Mouse (Mus musculus) small intestine, adult 2 months (tissue): ENCODE measurements at regions not wholly inside any gene's neighbourhood (a gene's known extent, or its start where the extent isn't known, plus 50 kb on each side); places are given as distances from the start of the nearest gene placed in this dataset.

Experiments used
- H3K27ac ChIP-seq: fragments of 200-500 bp; 2 replicates; pipeline ENCODE4 v1.5.1; 2012; ENCODE audit warnings: low read depth, low read length, control low read depth, inconsistent platforms; ENCODE audit not compliant: insufficient read depth
- H3K27me3 ChIP-seq: fragments of 200-500 bp; 2 replicates; pipeline ENCODE4 v1.6.1; 2012; ENCODE audit warnings: mild to moderate bottlenecking, moderate library complexity, low read length, inconsistent platforms; ENCODE audit not compliant: control insufficient read depth, insufficient read depth
- H3K36me3 ChIP-seq: fragments of 200-500 bp; 2 replicates; pipeline ENCODE4 v1.6.1; 2012; ENCODE audit warnings: mild to moderate bottlenecking, low read length, control low read depth, inconsistent platforms; ENCODE audit not compliant: control insufficient read depth, insufficient read depth
- H3K4me1 ChIP-seq: fragments of 200-500 bp; 2 replicates; pipeline ENCODE4 v1.6.1; 2012; ENCODE audit warnings: low read length, inconsistent platforms, mixed read lengths; ENCODE audit not compliant: control insufficient read depth, insufficient read depth, insufficient read length
- H3K4me3 ChIP-seq: fragments of 200-500 bp; 2 replicates; pipeline ENCODE4 v1.5.1; 2012; ENCODE audit warnings: low read depth, mild to moderate bottlenecking, control low read depth, inconsistent platforms, low read length, moderate library complexity
- CTCF ChIP-seq: fragments of 200-500 bp; IDR thresholded peaks from 2 replicates; pipeline ENCODE4 v1.5.1; 2012; ENCODE audit warnings: low read depth, mild to moderate bottlenecking, control low read depth, inconsistent platforms, low read length, moderate library complexity, mixed read lengths; ENCODE audit not compliant: insufficient replicate concordance, insufficient read length; ENCODE audit errors: extremely low read depth
- POLR2A ChIP-seq: fragments of 200-500 bp; IDR thresholded peaks from 2 replicates; pipeline ENCODE4 v1.6.1; 2012; ENCODE audit warnings: low read depth, mild to moderate bottlenecking, control low read depth, inconsistent platforms, low read length, moderate library complexity
- WGBS: fragments of 180-500 bp; shearing (Covaris S2); methylation state at CpG from one replicate; pipeline ENCODE4 v1.1.7; 2018; 5-methylcytosine and 5-hydroxymethylcytosine counted together

DNA sequence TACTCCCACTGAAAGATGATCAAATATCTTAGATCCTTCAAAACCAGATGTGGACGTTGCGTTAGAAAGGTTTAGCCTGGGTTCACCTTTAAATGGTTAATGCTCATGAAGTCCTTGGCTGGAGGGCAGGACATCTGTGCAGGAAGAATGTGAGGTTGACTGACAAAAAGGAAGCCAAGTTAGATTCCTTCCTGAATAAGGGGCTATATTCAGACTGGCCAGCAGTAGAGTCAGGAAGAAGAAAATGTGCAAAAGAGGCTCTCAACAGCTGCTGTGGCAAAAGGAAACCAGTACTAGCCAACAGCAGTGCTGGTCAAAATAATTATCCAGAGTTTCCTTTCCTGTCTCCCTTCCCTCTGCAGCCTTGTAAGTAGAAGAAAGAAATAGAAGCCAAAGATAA, 582.0 kb upstream of the Marcks start:
- H3K27ac ChIP-seq, result no peak overlapping the region
- 78% methylated on average over 2 of the region's 2 CpGs for WGBS

DNA sequence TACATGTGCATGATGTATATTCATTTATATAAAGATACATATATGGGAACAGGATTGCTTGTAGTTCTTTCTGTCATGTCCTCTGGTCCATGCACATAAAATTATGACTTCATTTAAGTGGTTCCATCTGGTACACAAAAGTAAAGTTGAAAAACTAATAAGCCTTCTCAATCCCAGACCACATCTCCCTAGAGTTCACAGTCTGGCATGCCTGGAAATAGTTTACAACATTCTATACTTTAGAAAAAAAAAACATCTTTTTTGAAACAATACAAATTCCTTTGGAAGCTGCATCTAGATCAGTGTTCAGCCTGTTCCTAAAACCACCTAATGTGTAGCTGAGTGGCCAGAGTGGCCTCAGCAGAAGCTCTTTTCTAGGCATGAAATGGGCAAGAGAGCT, 578.2 kb upstream of the Marcks start:
- TF ChIP-seq POLR2A (no peak), CTCF (no peak)
- Histone ChIP-seq H3K27me3 (no peaks in the 10 kb centered on the region), H3K27ac (no peak overlapping the region), H3K4me1 (no peaks in the 10 kb centered on the region), H3K4me3 (no peak overlapping the region), H3K36me3 (no peaks in the 10 kb centered on the region)

More for the DNA sequence above, 582.0 kb upstream of the Marcks start:
- H3K27me3 ChIP-seq, result no peaks in the 10 kb centered on the region
- no peaks in the 10 kb centered on the region for H3K36me3 ChIP-seq
- H3K4me3 ChIP-seq, result no peak overlapping the region
- no peaks in the 10 kb centered on the region for H3K4me1 ChIP-seq
- TF ChIP-seq CTCF (no peak), POLR2A (no peak)

DNA sequence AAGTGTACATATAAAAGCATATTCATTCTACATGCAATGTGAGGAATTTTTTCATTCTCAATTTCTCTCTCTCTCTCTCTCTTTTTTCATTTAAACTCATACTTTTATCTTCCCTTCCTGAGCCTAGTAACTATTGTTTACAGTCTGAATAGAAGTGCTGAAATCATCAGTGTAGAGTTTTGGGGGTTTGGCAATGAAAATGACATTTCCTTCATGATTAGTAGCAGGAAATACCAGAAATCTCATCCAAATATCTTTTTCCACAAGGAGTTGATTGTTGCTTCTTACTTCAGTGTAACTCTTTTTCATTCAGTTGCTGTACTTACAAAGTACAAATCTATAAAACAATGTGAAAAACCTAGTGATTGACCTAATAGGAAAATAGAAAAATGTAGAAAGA, 572.7 kb upstream of the Marcks start:
- no peak overlapping the region for H3K4me3 ChIP-seq
- H3K27me3 ChIP-seq, result no peaks in the 10 kb centered on the region
- TF ChIP-seq POLR2A (no peak), CTCF (no peak)

GRCm38 (mm10) chr10:37694041-37694690, 555.4 kb upstream of the Marcks start:
- H3K27ac ChIP-seq, result no peak overlapping the region
- TF ChIP-seq POLR2A (no peak), CTCF (no peak)
- H3K4me3 ChIP-seq, result no peak overlapping the region
- no peaks in the 10 kb centered on the region for H3K36me3 ChIP-seq
- no peaks in the 10 kb centered on the region for H3K27me3 ChIP-seq
- no peaks in the 10 kb centered on the region for H3K4me1 ChIP-seq
- 67% methylated on average over 7 of the region's 7 CpGs for WGBS

More for the DNA sequence above, 572.7 kb upstream of the Marcks start:
- Histone ChIP-seq H3K4me1 (no peaks in the 10 kb centered on the region), H3K27ac (no peak overlapping the region), H3K36me3 (no peaks in the 10 kb centered on the region)

GRCm38 (mm10) chr10:37692851-37693250, 554.1 kb upstream of the Marcks start:
- H3K36me3 ChIP-seq, result no peaks in the 10 kb centered on the region
- no peaks in the 10 kb centered on the region for H3K4me1 ChIP-seq
- no peak overlapping the region for H3K4me3 ChIP-seq
- H3K27me3 ChIP-seq, result no peaks in the 10 kb centered on the region
- no peak overlapping the region for H3K27ac ChIP-seq
- TF ChIP-seq POLR2A (no peak), CTCF (no peak)

GRCm38 (mm10) chr10:37691939-37692338, 553.2 kb upstream of the Marcks start:
- 43% methylated on average over 2 of the region's 2 CpGs for WGBS
- H3K36me3 ChIP-seq, result no peaks in the 10 kb centered on the region
- H3K4me3 ChIP-seq, result no peak overlapping the region
- no peaks in the 10 kb centered on the region for H3K4me1 ChIP-seq
- TF ChIP-seq CTCF (no peak), POLR2A (no peak)
- no peaks in the 10 kb centered on the region for H3K27me3 ChIP-seq
- no peak overlapping the region for H3K27ac ChIP-seq

DNA sequence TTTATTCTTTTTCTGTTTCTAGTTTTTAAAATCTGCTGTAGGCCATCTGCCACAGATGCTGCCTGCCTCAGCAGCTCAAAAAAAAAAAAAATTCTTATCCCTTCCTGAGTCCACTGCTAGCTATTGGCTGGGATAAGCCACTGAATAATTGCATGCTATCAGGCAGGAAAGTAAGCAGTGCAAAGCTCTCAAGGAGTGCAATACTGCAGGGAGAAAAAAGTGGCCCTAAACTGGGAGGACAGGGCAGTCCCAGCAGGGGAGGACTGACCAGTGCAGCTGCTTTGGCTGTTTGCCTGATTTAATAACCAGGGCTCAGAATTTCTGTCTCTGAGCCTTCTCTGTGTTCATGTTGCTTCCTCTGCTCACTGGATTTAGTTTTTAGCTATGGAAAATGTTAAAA, 544.4 kb upstream of the Marcks start:
- Histone ChIP-seq H3K4me3 (no peak overlapping the region), H3K36me3 (no peaks in the 10 kb centered on the region), H3K27me3 (no peaks in the 10 kb centered on the region), H3K4me1 (no peaks in the 10 kb centered on the region), H3K27ac (no peak overlapping the region)
- TF ChIP-seq POLR2A (no peak), CTCF (no peak)
